Mouse (Mus musculus): ENCODE results near the gene Bin2. TPM values are rescaled to one million over a fixed set of nuclear protein-coding genes. Genes with fewer than 3 reads are reported as not detected.

Bin2 gene
- polyA plus RNA-seq, 1 experiment from 2014 or later = 1.3 TPM

- ATAC-seq = no peak
- Histone ChIP-seq H3K4me1 (replicated peaks) (0 out of 2 replicates have a peak, but pooled peaks cover 7% of the 10 kb centered on the region), H3K4me3 (replicated peaks) (no peak overlapping the region), H3K9ac (replicated peaks) (no peak overlapping the region), H3K9me3 (no peaks in the 10 kb centered on the region), H3K27me3 (no peaks in the 10 kb centered on the region), H3K36me3 (no peaks in the 10 kb centered on the region), H3K4me2 (replicated peaks) (no peak overlapping the region), H3K27ac (no peak overlapping the region)
- WGBS = 43% methylated on average over 12 of the region's 12 CpGs
These were observed 2.5 kb downstream of the Bin2 start for GRCm38 (mm10) chr15:100666851-100667250.

- no peak overlapping the region for H3K27ac ChIP-seq
- H3K36me3 ChIP-seq = no peaks in the 10 kb centered on the region
- no peak overlapping the region for H3K4me3 ChIP-seq (replicated peaks)
- no peak overlapping the region for H3K4me2 ChIP-seq (replicated peaks)
- 0 out of 2 replicates have a peak, but pooled peaks cover 7% of the 10 kb centered on the region for H3K4me1 ChIP-seq (replicated peaks)
- no peak for ATAC-seq
- WGBS = 9% methylated on average over 7 of the region's 7 CpGs
- no peak overlapping the region for H3K9ac ChIP-seq (replicated peaks)
- H3K27me3 ChIP-seq = no peaks in the 10 kb centered on the region
- no peaks in the 10 kb centered on the region for H3K9me3 ChIP-seq
These were observed 3.1 kb downstream of the Bin2 start for GRCm38 (mm10) chr15:100666219-100666696.

DNA sequence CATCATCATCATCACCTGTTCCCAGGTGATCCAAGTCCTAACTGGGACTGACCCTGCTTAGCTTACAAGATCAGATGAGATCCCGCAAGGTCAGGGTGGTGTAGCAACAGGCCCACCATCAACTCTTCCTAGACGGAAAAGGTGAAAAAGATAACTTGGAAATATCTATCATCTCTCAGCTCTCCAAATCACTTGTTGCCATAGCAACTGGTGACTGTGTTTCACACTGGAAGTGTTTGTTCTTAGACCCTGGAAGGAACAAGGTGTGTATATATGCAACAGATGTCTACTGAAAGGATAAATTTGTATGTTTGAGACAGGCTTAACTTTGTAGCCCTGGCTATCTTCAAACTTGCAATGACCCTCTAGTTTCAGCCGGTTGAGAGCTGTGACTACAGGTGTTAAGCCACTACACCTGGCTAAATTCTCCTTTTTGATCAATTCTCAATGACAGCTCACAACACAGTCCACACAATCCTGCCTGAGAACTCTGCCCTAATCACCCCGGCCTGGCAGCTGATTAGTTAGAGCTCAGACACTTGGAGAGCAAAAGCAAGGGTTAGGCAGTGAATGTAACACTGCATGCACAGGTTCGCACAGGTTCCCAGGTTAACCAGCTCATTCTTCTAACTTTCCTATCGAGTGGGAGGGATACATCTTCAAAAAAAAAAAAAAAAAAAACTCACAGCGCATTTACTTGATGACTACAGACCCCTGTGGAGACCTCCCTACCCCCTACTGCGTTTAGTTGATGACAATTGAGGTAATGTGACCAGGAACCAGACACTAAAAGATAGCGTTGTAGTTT is 3.7 kb downstream of the Bin2 start:
- H3K36me3 ChIP-seq = no peaks in the 10 kb centered on the region
- H3K4me3 ChIP-seq (replicated peaks) = no peak overlapping the region
- 0 out of 2 replicates have a peak, but pooled peaks cover 7% of the 10 kb centered on the region for H3K4me1 ChIP-seq (replicated peaks)
- H3K27ac ChIP-seq = no peak overlapping the region
- H3K4me2 ChIP-seq (replicated peaks) = no peak overlapping the region
- ATAC-seq = no peak
- no peak overlapping the region for H3K9ac ChIP-seq (replicated peaks)
- H3K9me3 ChIP-seq = no peaks in the 10 kb centered on the region
- no peaks in the 10 kb centered on the region for H3K27me3 ChIP-seq
- WGBS = 43% methylated on average over 9 of the region's 9 CpGs

- H3K36me3 ChIP-seq = no peaks in the 10 kb centered on the region
- H3K4me2 ChIP-seq (replicated peaks) = no peak overlapping the region
- H3K9me3 ChIP-seq = no peaks in the 10 kb centered on the region
- no peak overlapping the region for H3K9ac ChIP-seq (replicated peaks)
- ATAC-seq = no peak
- no peak overlapping the region for H3K27ac ChIP-seq
- no peaks in the 10 kb centered on the region for H3K27me3 ChIP-seq
- H3K4me3 ChIP-seq (replicated peaks) = no peak overlapping the region
- 0 out of 2 replicates have a peak, but pooled peaks cover 7% of the 10 kb centered on the region for H3K4me1 ChIP-seq (replicated peaks)
- 88% methylated on average over 9 of the region's 9 CpGs for WGBS
These were observed 4.5 kb downstream of the Bin2 start for GRCm38 (mm10) chr15:100664813-100665274.

- Histone ChIP-seq H3K27me3 (no peaks in the 10 kb centered on the region), H3K9ac (replicated peaks) (no peak overlapping the region), H3K4me3 (replicated peaks) (no peak overlapping the region), H3K4me1 (replicated peaks) (0 out of 2 replicates have a peak, but pooled peaks cover 1% of the 10 kb centered on the region), H3K36me3 (no peaks in the 10 kb centered on the region), H3K4me2 (replicated peaks) (no peak overlapping the region), H3K27ac (no peak overlapping the region), H3K9me3 (no peaks in the 10 kb centered on the region)
- ATAC-seq = no peak
- 92% methylated on average over 5 of the region's 5 CpGs for WGBS
These were observed 8.5 kb downstream of the Bin2 start for GRCm38 (mm10) chr15:100660805-100661204.

DNA sequence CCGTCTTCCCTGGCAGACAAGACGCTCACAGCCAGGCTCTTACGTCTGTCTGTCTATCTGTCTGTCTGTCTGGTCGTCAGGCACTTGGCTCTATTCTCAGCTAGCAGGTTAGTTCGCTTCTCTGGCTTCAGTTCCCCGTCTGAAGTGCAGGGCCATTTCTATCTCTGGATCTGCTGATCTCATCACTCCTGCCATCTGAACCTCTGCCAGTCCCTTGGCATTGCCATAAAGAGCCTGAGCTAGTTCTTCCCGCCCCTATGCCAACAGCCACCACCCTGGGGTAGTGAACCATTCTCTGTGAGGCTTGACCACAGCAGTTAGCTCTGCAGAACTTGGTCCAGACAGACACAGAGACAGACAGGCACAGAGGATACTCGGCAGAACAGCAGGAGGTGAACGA is 9.0 kb downstream of the Bin2 start:
- Histone ChIP-seq H3K9ac (replicated peaks) (no peak overlapping the region), H3K4me3 (replicated peaks) (no peak overlapping the region), H3K4me2 (replicated peaks) (no peak overlapping the region), H3K36me3 (no peaks in the 10 kb centered on the region), H3K4me1 (replicated peaks) (no peaks in the 10 kb centered on the region), H3K9me3 (no peaks in the 10 kb centered on the region), H3K27ac (no peak overlapping the region), H3K27me3 (no peaks in the 10 kb centered on the region)
- ATAC-seq = no peak
- WGBS = 91% methylated on average over 9 of the region's 9 CpGs

- Histone ChIP-seq H3K9me3 (no peaks in the 10 kb centered on the region), H3K36me3 (no peaks in the 10 kb centered on the region), H3K4me3 (replicated peaks) (no peak overlapping the region), H3K27me3 (no peaks in the 10 kb centered on the region), H3K9ac (replicated peaks) (no peak overlapping the region), H3K27ac (no peak overlapping the region), H3K4me2 (replicated peaks) (no peak overlapping the region), H3K4me1 (replicated peaks) (no peaks in the 10 kb centered on the region)
- ATAC-seq = no peak
- 87% methylated on average over 5 of the region's 5 CpGs for WGBS
These were observed 14.2 kb downstream of the Bin2 start for GRCm38 (mm10) chr15:100655201-100655600.

GRCm38 (mm10) chr15:100654271-100654670 is 15.1 kb downstream of the Bin2 start:
- ATAC-seq = no peak
- no peaks in the 10 kb centered on the region for H3K9me3 ChIP-seq
- H3K4me1 ChIP-seq (replicated peaks) = no peaks in the 10 kb centered on the region
- no peaks in the 10 kb centered on the region for H3K27me3 ChIP-seq
- no peak overlapping the region for H3K27ac ChIP-seq
- no peak overlapping the region for H3K4me3 ChIP-seq (replicated peaks)
- no peak overlapping the region for H3K9ac ChIP-seq (replicated peaks)
- H3K36me3 ChIP-seq = no peaks in the 10 kb centered on the region
- WGBS = 81% methylated on average over 1 of the region's 1 CpGs
- H3K4me2 ChIP-seq (replicated peaks) = no peak overlapping the region

- ATAC-seq = no peak
- no peak overlapping the region for H3K4me3 ChIP-seq (replicated peaks)
- no peaks in the 10 kb centered on the region for H3K36me3 ChIP-seq
- H3K4me2 ChIP-seq (replicated peaks) = no peak overlapping the region
- H3K4me1 ChIP-seq (replicated peaks) = no peaks in the 10 kb centered on the region
- H3K9ac ChIP-seq (replicated peaks) = no peak overlapping the region
- no peak overlapping the region for H3K27ac ChIP-seq
- WGBS = 88% methylated on average over 9 of the region's 9 CpGs
- no peaks in the 10 kb centered on the region for H3K9me3 ChIP-seq
- H3K27me3 ChIP-seq = no peaks in the 10 kb centered on the region
These were observed 17.7 kb downstream of the Bin2 start for GRCm38 (mm10) chr15:100651610-100652009.

DNA sequence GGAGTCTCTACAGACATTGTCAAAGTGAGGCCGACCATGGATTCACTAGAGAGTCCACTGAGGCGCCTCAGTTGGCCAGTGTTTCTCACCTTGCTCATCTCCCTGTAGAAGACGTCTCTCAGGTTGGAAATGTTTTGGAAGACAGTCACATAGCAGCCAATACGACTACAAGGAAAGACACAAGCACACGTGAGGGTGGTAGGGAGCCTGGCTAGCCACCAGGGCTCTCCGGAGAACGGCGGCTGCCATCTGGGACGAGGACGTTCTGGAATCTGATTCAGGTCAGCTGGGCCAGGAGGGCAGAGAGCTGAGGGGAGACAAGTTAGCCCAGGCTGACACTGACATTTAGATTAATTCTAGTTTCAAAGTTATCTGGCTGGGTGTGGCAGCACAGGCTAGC is 19.2 kb downstream of the Bin2 start:
- Histone ChIP-seq H3K36me3 (no peaks in the 10 kb centered on the region), H3K4me2 (replicated peaks) (no peak overlapping the region), H3K27ac (no peak overlapping the region), H3K27me3 (no peaks in the 10 kb centered on the region), H3K9me3 (no peaks in the 10 kb centered on the region), H3K4me3 (replicated peaks) (no peak overlapping the region), H3K4me1 (replicated peaks) (no peaks in the 10 kb centered on the region), H3K9ac (replicated peaks) (no peak overlapping the region)
- 87% methylated on average over 10 of the region's 10 CpGs for WGBS
- no peak for ATAC-seq

DNA sequence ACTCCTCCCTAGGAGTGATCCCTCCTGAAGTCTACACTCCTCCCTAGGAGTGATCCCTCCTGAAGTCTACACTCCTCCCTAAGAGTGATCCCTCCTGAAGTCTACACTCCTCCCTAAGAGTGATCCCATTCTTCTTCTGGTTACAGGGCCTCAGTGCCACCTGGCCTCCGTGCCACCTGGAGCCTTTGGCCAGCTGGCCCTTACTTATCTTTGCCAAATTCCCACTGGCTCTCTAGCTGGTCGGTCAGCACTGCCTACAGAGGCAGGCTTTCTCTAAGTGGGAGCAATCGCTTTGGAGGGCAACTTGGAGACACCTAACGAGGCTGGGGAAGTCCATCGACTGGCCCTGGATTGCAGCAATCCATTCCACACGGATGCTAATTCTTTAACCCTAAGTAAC is 23.2 kb downstream of the Bin2 start:
- Histone ChIP-seq H3K36me3 (no peaks in the 10 kb centered on the region), H3K4me2 (replicated peaks) (no peak overlapping the region), H3K27me3 (no peaks in the 10 kb centered on the region), H3K27ac (no peak overlapping the region), H3K4me3 (replicated peaks) (no peak overlapping the region), H3K4me1 (replicated peaks) (no peaks in the 10 kb centered on the region), H3K9me3 (no peaks in the 10 kb centered on the region), H3K9ac (replicated peaks) (no peak overlapping the region)
- WGBS = 84% methylated on average over 6 of the region's 6 CpGs
- no peak for ATAC-seq

GRCm38 (mm10) chr15:100642451-100642850 is 26.9 kb downstream of the Bin2 start:
- Histone ChIP-seq H3K27me3 (peaks cover 18% of the 10 kb centered on the region), H3K36me3 (no peaks in the 10 kb centered on the region), H3K27ac (no peak overlapping the region), H3K4me3 (replicated peaks) (no peak overlapping the region), H3K4me1 (replicated peaks) (no peaks in the 10 kb centered on the region), H3K4me2 (replicated peaks) (no peak overlapping the region), H3K9me3 (no peaks in the 10 kb centered on the region), H3K9ac (replicated peaks) (no peak overlapping the region)
- no peak for ATAC-seq
- 93% methylated on average over 7 of the region's 7 CpGs for WGBS

All from midbrain, embryonic 13.5 days (tissue).